11 mouse cellular contexts compared by ENCODE assay signal in the genomic region with DNA sequence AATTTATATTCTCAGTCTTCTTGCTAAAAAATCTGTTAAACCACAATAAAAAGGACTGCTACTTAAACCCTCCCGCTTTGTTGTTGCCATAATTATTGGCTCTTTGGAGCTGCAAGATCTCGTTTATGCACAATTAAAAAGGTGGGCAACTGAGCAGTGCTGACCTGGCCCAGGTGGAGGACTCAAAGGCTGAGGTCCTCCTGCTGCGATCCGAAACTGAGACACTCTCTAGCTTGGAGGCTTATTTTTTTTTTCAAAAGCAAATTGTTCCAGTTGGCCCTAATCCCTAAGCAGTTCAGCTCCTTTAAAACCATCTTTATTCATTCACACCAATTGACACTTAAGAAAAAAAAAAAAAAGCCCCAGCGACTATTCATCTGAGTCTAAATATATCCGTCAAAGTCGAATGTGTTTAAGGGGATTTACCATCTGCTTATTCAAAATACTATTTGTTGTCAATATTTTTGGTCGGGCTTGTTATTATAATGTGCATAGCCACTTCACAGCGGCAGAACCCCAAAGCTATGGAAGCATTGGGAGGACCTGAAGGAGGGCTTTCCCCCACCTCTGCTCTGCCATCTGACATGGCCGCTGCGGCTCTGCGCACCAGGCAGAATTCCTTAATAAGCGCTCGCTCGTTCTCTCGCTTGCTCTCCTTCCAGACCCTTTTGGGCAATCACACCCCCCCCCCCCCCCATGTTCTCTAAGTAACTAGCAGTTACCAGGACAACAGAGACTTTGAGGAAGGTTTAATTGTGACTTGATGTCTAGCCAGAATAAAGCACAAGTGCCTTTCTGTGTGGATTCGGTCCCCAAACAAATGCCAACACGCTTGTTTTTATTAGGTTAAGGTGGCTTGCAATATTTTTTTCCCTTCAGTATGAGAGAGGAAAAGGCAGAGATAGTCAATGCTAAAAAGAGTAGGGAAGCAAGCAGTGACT.
DNase-seq lines count a peak whose midpoint lies in the region; ATAC-seq lines count a peak whose summit lies in the region.
"Had no signal": no experiment of that assay in that cellular context is flagged by ENCODE, and none has a peak within 500 bp of the region (broad histone marks: within the 10 kb centered on the region; RNA-seq: fewer than 3 reads in every experiment).

No protein-coding gene starts in this region.

- peak overlapping the region; percentile 40; the same call in 1 of the 2 replicates for H3K27ac ChIP-seq in hindbrain, embryonic 12.5 days
- no peak overlapping the region for H3K27ac ChIP-seq in hindbrain, embryonic 10.5 days
- peak overlapping the region; percentile 56 for H3K27ac ChIP-seq in midbrain, embryonic 10.5 days (replicated peaks)
- H3K27ac ChIP-seq: neural tube, embryonic 12.5 days had no signal

- H3K9me3 ChIP-seq in hindbrain, embryonic 12.5 days (replicated peaks), result 0 out of 2 replicates have a peak, but pooled peaks cover 3% of the 10 kb centered on the region
- peaks cover 3% of the 10 kb centered on the region; the same call in 1 of the 2 replicates for H3K9me3 ChIP-seq in hindbrain, embryonic 10.5 days
- no peaks in the 10 kb centered on the region for H3K9me3 ChIP-seq in midbrain, embryonic 10.5 days (replicated peaks)
- H3K9me3 ChIP-seq: heart, embryonic 12.5 days; neural tube, embryonic 12.5 days had no signal

- peak overlapping the region; percentile 17 for H3K4me2 ChIP-seq in hindbrain, embryonic 12.5 days (replicated peaks)
- H3K4me2 ChIP-seq: heart, embryonic 12.5 days; neural tube, embryonic 12.5 days had no signal

- DNase-seq in hindbrain, embryonic 10.5 days (ENCODE audit: low spot score), result no peak
- peak; percentile 45 for DNase-seq in right cerebral cortex, postnatal 4 days
- DNase-seq in right cerebral cortex, postnatal 25 days, result no peak
- peak; percentile 66 for DNase-seq in midbrain, embryonic 10.5 days (ENCODE audit: low spot score)
- no peak for DNase-seq in adrenal gland, postnatal 36 days
- no peak for DNase-seq in urinary bladder, postnatal 36 days (ENCODE audit: low spot score in 2 of 2)
- DNase-seq: lung, adult 18-20 months had no signal

- peaks cover 5% of the 10 kb centered on the region for H3K27me3 ChIP-seq in hindbrain, embryonic 12.5 days
- H3K27me3 ChIP-seq in hindbrain, embryonic 10.5 days (ENCODE audit: insufficient read depth, poor library complexity, severe bottlenecking), result peaks cover 9% of the 10 kb centered on the region; the same call in 1 of the 2 replicates
- peaks cover 22% of the 10 kb centered on the region; the same call in 1 of the 2 replicates for H3K27me3 ChIP-seq in midbrain, embryonic 10.5 days (ENCODE audit: low read depth, poor library complexity, severe bottlenecking)
- H3K27me3 ChIP-seq: heart, embryonic 12.5 days; neural tube, embryonic 12.5 days had no signal

- H3K4me1 ChIP-seq in hindbrain, embryonic 12.5 days, result peaks cover 22% of the 10 kb centered on the region
- peaks cover 23% of the 10 kb centered on the region for H3K4me1 ChIP-seq in hindbrain, embryonic 10.5 days (replicated peaks)
- peaks cover 30% of the 10 kb centered on the region for H3K4me1 ChIP-seq in midbrain, embryonic 10.5 days
- H3K4me1 ChIP-seq: heart, embryonic 12.5 days had no signal

- WGBS in hindbrain, embryonic 12.5 days, result 51% methylated on average over 18 of the region's 18 CpGs
- 70% methylated on average over 18 of the region's 18 CpGs for WGBS in hindbrain, embryonic 10.5 days
- 30% methylated on average over 18 of the region's 18 CpGs for WGBS in midbrain, embryonic 10.5 days

- no peaks in the 10 kb centered on the region for H3K36me3 ChIP-seq in hindbrain, embryonic 12.5 days
- H3K36me3 ChIP-seq in hindbrain, embryonic 10.5 days, result peaks cover 8% of the 10 kb centered on the region
- peaks cover 9% of the 10 kb centered on the region for H3K36me3 ChIP-seq in midbrain, embryonic 10.5 days
- H3K36me3 ChIP-seq: neural tube, embryonic 12.5 days had no signal

- no peak overlapping the region for H3K4me3 ChIP-seq in hindbrain, embryonic 12.5 days
- no peak overlapping the region for H3K4me3 ChIP-seq in hindbrain, embryonic 10.5 days
- H3K4me3 ChIP-seq in midbrain, embryonic 10.5 days, result peak overlapping the region; percentile 26; the same call in 1 of the 2 replicates
- H3K4me3 ChIP-seq: heart, embryonic 12.5 days; neural tube, embryonic 12.5 days had no signal

- ATAC-seq in hindbrain, embryonic 12.5 days (ENCODE audit: low FRiP score), result no peak; the same call in 1 of the 2 replicates
- ATAC-seq in CD4-positive, CD25-positive, alpha-beta regulatory T cell, adult 4 months, result no peak

- no peak overlapping the region for H3K9ac ChIP-seq in hindbrain, embryonic 12.5 days
- H3K9ac ChIP-seq: heart, embryonic 12.5 days; neural tube, embryonic 12.5 days had no signal

Comparison
In these comparisons a context has a peak if more than half of its experiments do, and no peak if none do; other contexts are left out.
1. DNase-seq: peak in right cerebral cortex, postnatal 4 days (single experiment) and midbrain, embryonic 10.5 days (single experiment); none in hindbrain, embryonic 10.5 days (single experiment), right cerebral cortex, postnatal 25 days (single experiment), adrenal gland, postnatal 36 days (0 of 2) and urinary bladder, postnatal 36 days (0 of 2).